Comparison of ENCODE assay signal across 18 mouse cellular contexts in genomic region chr5:90202447-90203117, GRCm38 (mm10). TPM values are rescaled to one million over a fixed set of nuclear protein-coding genes. Genes with fewer than 3 reads are reported as not detected.
A peak's percentile ranks its signal among the peaks of the same experiment; 100 is the strongest.
DNase-seq lines count a peak whose midpoint lies in the region; ATAC-seq and TF ChIP-seq lines count a peak whose summit lies in the region.
"Had no signal": no experiment of that assay in that cellular context is flagged by ENCODE, and none has a peak within 500 bp of the region (broad histone marks: within the 10 kb centered on the region; RNA-seq: fewer than 3 reads in every experiment).

No protein-coding gene starts in this region.

- H3K27me3 ChIP-seq in forebrain, embryonic 11.5 days (ENCODE audit: control insufficient read depth, insufficient read depth, low read length) = no peaks in the 10 kb centered on the region
- H3K27me3 ChIP-seq in forebrain, postnatal 0 days (ENCODE audit: insufficient read depth, low read length) = no peaks in the 10 kb centered on the region
- no peaks in the 10 kb centered on the region for H3K27me3 ChIP-seq in hindbrain, postnatal 0 days (ENCODE audit: insufficient read depth, low read length)
- no peaks in the 10 kb centered on the region for H3K27me3 ChIP-seq in hindbrain, embryonic 11.5 days (ENCODE audit: control insufficient read depth, insufficient read depth, low read length)
- H3K27me3 ChIP-seq in midbrain, embryonic 14.5 days (ENCODE audit: control insufficient read depth, insufficient read depth, low read length) = no peaks in the 10 kb centered on the region
- no peaks in the 10 kb centered on the region for H3K27me3 ChIP-seq in midbrain, embryonic 10.5 days (ENCODE audit: low read depth, poor library complexity, severe bottlenecking)
- H3K27me3 ChIP-seq in stomach, postnatal 0 days (ENCODE audit: control insufficient read depth, insufficient read depth, low read length) = no peaks in the 10 kb centered on the region
- H3K27me3 ChIP-seq: embryonic facial prominence, embryonic 13.5 days; limb, embryonic 12.5 days; neural tube, embryonic 15.5 days; stomach, embryonic 15.5 days had no signal

- H3K27ac ChIP-seq in forebrain, embryonic 11.5 days (ENCODE audit: low read depth, low read length) = no peak overlapping the region
- H3K27ac ChIP-seq in forebrain, postnatal 0 days (ENCODE audit: low read depth, low read length) = no peak overlapping the region
- H3K27ac ChIP-seq in hindbrain, postnatal 0 days = no peak overlapping the region
- no peak overlapping the region for H3K27ac ChIP-seq in hindbrain, embryonic 11.5 days (ENCODE audit: low read depth, low read length)
- no peak overlapping the region for H3K27ac ChIP-seq in midbrain, embryonic 14.5 days (replicated peaks; ENCODE audit: low read depth, low read length)
- H3K27ac ChIP-seq in midbrain, embryonic 10.5 days (replicated peaks) = no peak overlapping the region
- H3K27ac ChIP-seq in stomach, postnatal 0 days (replicated peaks) = no peak overlapping the region
- H3K27ac ChIP-seq: embryonic facial prominence, embryonic 13.5 days; heart, embryonic 10.5 days; limb, embryonic 12.5 days; neural tube, embryonic 15.5 days; stomach, embryonic 15.5 days had no signal

- no peaks in the 10 kb centered on the region for H3K9me3 ChIP-seq in forebrain, embryonic 11.5 days (ENCODE audit: control insufficient read depth, low read length)
- H3K9me3 ChIP-seq in forebrain, postnatal 0 days (ENCODE audit: low read length) = no peaks in the 10 kb centered on the region
- H3K9me3 ChIP-seq in hindbrain, postnatal 0 days (ENCODE audit: low read length) = no peaks in the 10 kb centered on the region
- no peaks in the 10 kb centered on the region for H3K9me3 ChIP-seq in hindbrain, embryonic 11.5 days (ENCODE audit: control insufficient read depth, low read length)
- H3K9me3 ChIP-seq in midbrain, embryonic 14.5 days (ENCODE audit: control insufficient read depth, low read length) = no peaks in the 10 kb centered on the region
- no peaks in the 10 kb centered on the region for H3K9me3 ChIP-seq in midbrain, embryonic 10.5 days (replicated peaks)
- H3K9me3 ChIP-seq in stomach, postnatal 0 days (ENCODE audit: control insufficient read depth, low read length) = no peaks in the 10 kb centered on the region
- H3K9me3 ChIP-seq: embryonic facial prominence, embryonic 13.5 days; heart, embryonic 10.5 days; limb, embryonic 12.5 days; neural tube, embryonic 15.5 days; stomach, embryonic 15.5 days had no signal

- no peak for TF ChIP-seq EP300 in stomach, postnatal 0 days (optimal IDR thresholded peaks at IDR 0.05)

- no peak for TF ChIP-seq CTCF in forebrain, postnatal 0 days (IDR thresholded peaks at IDR 0.05; ENCODE audit: low read depth)
- TF ChIP-seq CTCF in hindbrain, postnatal 0 days (IDR thresholded peaks at IDR 0.05; ENCODE audit: low read depth) = no peak
- TF ChIP-seq CTCF in stomach, postnatal 0 days (IDR thresholded peaks at IDR 0.05; ENCODE audit: low read depth) = no peak

- H3K9ac ChIP-seq in forebrain, embryonic 11.5 days (ENCODE audit: low read length) = no peak overlapping the region
- H3K9ac ChIP-seq in forebrain, postnatal 0 days = no peak overlapping the region
- no peak overlapping the region for H3K9ac ChIP-seq in hindbrain, postnatal 0 days (replicated peaks; ENCODE audit: low read length)
- no peak overlapping the region for H3K9ac ChIP-seq in hindbrain, embryonic 11.5 days (ENCODE audit: low read depth, low read length)
- no peak overlapping the region for H3K9ac ChIP-seq in midbrain, embryonic 14.5 days (replicated peaks; ENCODE audit: low read length)
- no peak overlapping the region for H3K9ac ChIP-seq in stomach, postnatal 0 days (ENCODE audit: low read length)
- H3K9ac ChIP-seq: embryonic facial prominence, embryonic 13.5 days; limb, embryonic 12.5 days; neural tube, embryonic 15.5 days; stomach, embryonic 15.5 days had no signal

- H3K36me3 ChIP-seq in forebrain, embryonic 11.5 days (ENCODE audit: control insufficient read depth, insufficient read depth, low read length) = no peaks in the 10 kb centered on the region
- H3K36me3 ChIP-seq in forebrain, postnatal 0 days (ENCODE audit: insufficient read depth) = no peaks in the 10 kb centered on the region
- no peaks in the 10 kb centered on the region for H3K36me3 ChIP-seq in hindbrain, postnatal 0 days (ENCODE audit: insufficient read depth, low read length)
- no peaks in the 10 kb centered on the region for H3K36me3 ChIP-seq in hindbrain, embryonic 11.5 days (ENCODE audit: control insufficient read depth, insufficient read depth, low read length)
- H3K36me3 ChIP-seq in midbrain, embryonic 14.5 days (ENCODE audit: control insufficient read depth, insufficient read depth, low read length) = no peaks in the 10 kb centered on the region
- H3K36me3 ChIP-seq in midbrain, embryonic 10.5 days = no peaks in the 10 kb centered on the region
- H3K36me3 ChIP-seq in stomach, postnatal 0 days (ENCODE audit: control insufficient read depth, insufficient read depth, low read length) = no peaks in the 10 kb centered on the region
- H3K36me3 ChIP-seq: embryonic facial prominence, embryonic 13.5 days; heart, embryonic 10.5 days; limb, embryonic 12.5 days; neural tube, embryonic 15.5 days; stomach, embryonic 15.5 days had no signal

- no peak overlapping the region for H3K4me2 ChIP-seq in forebrain, embryonic 11.5 days (ENCODE audit: low read depth, low read length, severe bottlenecking)
- no peak overlapping the region for H3K4me2 ChIP-seq in forebrain, postnatal 0 days (ENCODE audit: low read depth)
- H3K4me2 ChIP-seq in hindbrain, postnatal 0 days (ENCODE audit: low read depth, low read length) = no peak overlapping the region
- no peak overlapping the region for H3K4me2 ChIP-seq in hindbrain, embryonic 11.5 days (replicated peaks; ENCODE audit: low read depth, low read length)
- no peak overlapping the region for H3K4me2 ChIP-seq in midbrain, embryonic 14.5 days (ENCODE audit: low read length)
- H3K4me2 ChIP-seq in stomach, postnatal 0 days (replicated peaks; ENCODE audit: low read depth) = no peak overlapping the region
- H3K4me2 ChIP-seq: embryonic facial prominence, embryonic 13.5 days; limb, embryonic 12.5 days; neural tube, embryonic 15.5 days; stomach, embryonic 15.5 days had no signal

- no peaks in the 10 kb centered on the region for H3K4me1 ChIP-seq in forebrain, embryonic 11.5 days (replicated peaks; ENCODE audit: control insufficient read depth, insufficient read depth, low read length)
- no peaks in the 10 kb centered on the region for H3K4me1 ChIP-seq in forebrain, postnatal 0 days (ENCODE audit: insufficient read depth)
- H3K4me1 ChIP-seq in hindbrain, postnatal 0 days (ENCODE audit: insufficient read depth, low read length) = no peaks in the 10 kb centered on the region
- H3K4me1 ChIP-seq in hindbrain, embryonic 11.5 days (replicated peaks; ENCODE audit: control insufficient read depth, insufficient read depth, low read length) = no peaks in the 10 kb centered on the region
- no peaks in the 10 kb centered on the region for H3K4me1 ChIP-seq in midbrain, embryonic 14.5 days (ENCODE audit: control insufficient read depth, insufficient read depth, low read length)
- no peaks in the 10 kb centered on the region for H3K4me1 ChIP-seq in midbrain, embryonic 10.5 days
- H3K4me1 ChIP-seq in stomach, postnatal 0 days (replicated peaks; ENCODE audit: control insufficient read depth, insufficient read depth) = no peaks in the 10 kb centered on the region
- H3K4me1 ChIP-seq: heart, embryonic 10.5 days; limb, embryonic 12.5 days; neural tube, embryonic 15.5 days; stomach, embryonic 15.5 days had no signal

- ATAC-seq in forebrain, embryonic 11.5 days (replicated peaks; ENCODE audit: low FRiP score) = peak; percentile 53; the same call in 1 of the 2 replicates
- ATAC-seq in forebrain, postnatal 0 days = no peak
- 0 out of 2 replicates have a peak, but pooled peaks have one; percentile 29 for ATAC-seq in hindbrain, postnatal 0 days
- ATAC-seq in hindbrain, embryonic 11.5 days (ENCODE audit: low FRiP score) = no peak
- ATAC-seq in midbrain, embryonic 14.5 days (ENCODE audit: low FRiP score, low TSS enrichment) = peak; percentile 20; the same call in 1 of the 2 replicates
- ATAC-seq in stomach, postnatal 0 days (ENCODE audit: low FRiP score, low TSS enrichment) = peak; percentile 42; the same call in 1 of the 2 replicates

- DNase-seq in forebrain, embryonic 11.5 days (ENCODE audit: low spot score) = no peak
- no peak for DNase-seq in forebrain, postnatal 0 days
- DNase-seq in hindbrain, postnatal 0 days (ENCODE audit: low spot score) = no peak
- no peak for DNase-seq in hindbrain, embryonic 11.5 days (ENCODE audit: low spot score)
- no peak for DNase-seq in midbrain, embryonic 14.5 days
- DNase-seq in midbrain, embryonic 10.5 days (ENCODE audit: low spot score) = no peak
- no peak for DNase-seq in stomach, postnatal 0 days (ENCODE audit: low spot score)
- no peak for DNase-seq in thymus, postnatal 14 days
- DNase-seq: adrenal gland, adult 8-10 months; cerebellum, adult 11-12 months; layer of hippocampus, postnatal 36 days; right cerebral cortex, postnatal 4 days had no signal

- no peak overlapping the region for H3K4me3 ChIP-seq in forebrain, embryonic 11.5 days (ENCODE audit: low read depth, low read length)
- H3K4me3 ChIP-seq in forebrain, postnatal 0 days (ENCODE audit: low read depth, low read length) = no peak overlapping the region
- H3K4me3 ChIP-seq in hindbrain, postnatal 0 days (ENCODE audit: low read length) = no peak overlapping the region
- H3K4me3 ChIP-seq in hindbrain, embryonic 11.5 days (ENCODE audit: low read depth, low read length) = no peak overlapping the region
- H3K4me3 ChIP-seq in midbrain, embryonic 14.5 days (replicated peaks; ENCODE audit: low read depth, low read length) = no peak overlapping the region
- no peak overlapping the region for H3K4me3 ChIP-seq in midbrain, embryonic 10.5 days
- no peak overlapping the region for H3K4me3 ChIP-seq in stomach, postnatal 0 days (ENCODE audit: low read depth, low read length)
- H3K4me3 ChIP-seq: embryonic facial prominence, embryonic 13.5 days; erythroblast, embryonic 14.5 days; heart, embryonic 10.5 days; limb, embryonic 12.5 days; neural tube, embryonic 15.5 days; stomach, embryonic 15.5 days had no signal

- 83% methylated on average over 9 of the region's 9 CpGs for WGBS in forebrain, embryonic 11.5 days
- WGBS in forebrain, postnatal 0 days = 82% methylated on average over 9 of the region's 9 CpGs
- 80% methylated on average over 9 of the region's 9 CpGs for WGBS in hindbrain, postnatal 0 days
- WGBS in hindbrain, embryonic 11.5 days = 85% methylated on average over 9 of the region's 9 CpGs
- WGBS in midbrain, embryonic 14.5 days = 80% methylated on average over 9 of the region's 9 CpGs
- WGBS in midbrain, embryonic 10.5 days = 89% methylated on average over 9 of the region's 9 CpGs
- WGBS in stomach, postnatal 0 days = 67% methylated on average over 9 of the region's 9 CpGs

RNA-seq across cellular contexts. Expression of gene Cox18, which starts 21.2 kb away (rescaled TPM):
- polyA plus RNA-seq in forebrain, embryonic 11.5 days (2014; fragmentation: Nextera tagmentation; extraction: Ambion mirVana) = 30.8 and 32.3 TPM in 2 replicates
- total RNA-seq in forebrain, postnatal 0 days (2014; rRNA removed) = 40.4 and 49.6 TPM in 2 replicates
- 38.5 and 43.5 TPM in 2 replicates for polyA plus RNA-seq in forebrain, postnatal 0 days (2015; fragmentation: Nextera tagmentation; extraction: Ambion mirVana)
- 65.1 and 87.5 TPM in 2 replicates for total RNA-seq in hindbrain, postnatal 0 days (2014; rRNA removed)
- polyA plus RNA-seq in hindbrain, postnatal 0 days (2015; fragmentation: Nextera tagmentation; extraction: Ambion mirVana) = 49.4 and 54.5 TPM in 2 replicates
- polyA plus RNA-seq in hindbrain, embryonic 11.5 days (2014; fragmentation: Nextera tagmentation; extraction: Ambion mirVana) = 27.1 and 31.6 TPM in 2 replicates
- polyA plus RNA-seq in midbrain, embryonic 14.5 days (2014; fragmentation: Nextera tagmentation; extraction: Ambion mirVana) = 33.1 and 35.9 TPM in 2 replicates
- 31.2 and 34.2 TPM in 2 replicates for polyA plus RNA-seq in midbrain, embryonic 10.5 days (2016; fragmentation: Nextera tagmentation; extraction: Ambion mirVana)
- 20.9 and 24.0 TPM in 2 replicates for polyA plus RNA-seq in stomach, postnatal 0 days (2015; fragmentation: Nextera tagmentation; extraction: Ambion mirVana)

Comparison
In these comparisons a context has a peak if more than half of its experiments do, and no peak if none do; other contexts are left out.
1. ATAC-seq: peak in forebrain, embryonic 11.5 days (single experiment), hindbrain, postnatal 0 days (single experiment), midbrain, embryonic 14.5 days (single experiment) and stomach, postnatal 0 days (single experiment); none in forebrain, postnatal 0 days (single experiment) and hindbrain, embryonic 11.5 days (single experiment).